Mouse (Mus musculus) myocyte (in vitro differentiated cells): ENCODE data around the gene Card9.
"Not testable (repeated sequence)": the region's sequence is repeated elsewhere in the genome, so short reads cannot be mapped to it uniquely, and the experiment has no call there.

ENCODE experiments used
- CEBPB ChIP-seq: IDR thresholded peaks from 2 replicates; pipeline ENCODE4 v1.6.1; 2011; ENCODE audit warnings: mild to moderate bottlenecking, moderate library complexity; ENCODE audit not compliant: poor library complexity, insufficient read depth, severe bottlenecking
- E2F4 ChIP-seq: IDR thresholded peaks from one replicate; pipeline ENCODE4 v1.6.1; 2011; ENCODE audit warnings: mild to moderate bottlenecking, control low read depth, moderate library complexity; ENCODE audit not compliant: insufficient read depth
- MAX ChIP-seq: IDR thresholded peaks from one replicate; pipeline ENCODE4 v1.6.1; 2011; ENCODE audit warnings: low read depth, mild to moderate bottlenecking, control low read depth
- MYOD1 ChIP-seq, 3 experiments: IDR thresholded peaks; one replicate each; pipeline ENCODE4 v1.6.1; 2011; ENCODE audit warnings: control low read depth in 2 of 3, low read depth in 2 of 3, mild to moderate bottlenecking in 2 of 3, moderate library complexity in 1 of 3; ENCODE audit not compliant: insufficient read length in 2 of 3, control insufficient read depth in 1 of 3
- MYOG ChIP-seq, 3 experiments: IDR thresholded peaks; one replicate each; pipeline ENCODE4 v1.6.1; 2011; ENCODE audit warnings: control low read depth in 2 of 3, low read depth in 2 of 3, mild to moderate bottlenecking in 2 of 3; ENCODE audit not compliant: insufficient read length in 2 of 3, control insufficient read depth in 1 of 3, insufficient read depth in 1 of 3
- POLR2A ChIP-seq: IDR thresholded peaks from one replicate; pipeline ENCODE4 v1.6.1; 2011; ENCODE audit warnings: low read depth, mild to moderate bottlenecking, control low read depth, moderate library complexity; ENCODE audit not compliant: insufficient read length
- POLR2AphosphoS2 ChIP-seq: IDR thresholded peaks from one replicate; pipeline ENCODE4 v1.6.1; 2011; ENCODE audit warnings: low read depth, control low read depth; ENCODE audit not compliant: insufficient read length
- REST ChIP-seq: IDR thresholded peaks from one replicate; pipeline ENCODE4 v1.6.1; 2011; ENCODE audit warnings: mild to moderate bottlenecking, control low read depth, moderate library complexity; ENCODE audit not compliant: insufficient read depth, insufficient read length
- SRF ChIP-seq: IDR thresholded peaks from one replicate; pipeline ENCODE4 v1.6.1; 2011; ENCODE audit warnings: low read depth; ENCODE audit not compliant: control insufficient read depth, insufficient read length
- TCF12 ChIP-seq: IDR thresholded peaks from one replicate; pipeline ENCODE4 v1.6.1; 2011; ENCODE audit warnings: mild to moderate bottlenecking, control low read depth; ENCODE audit not compliant: poor library complexity, insufficient read depth, severe bottlenecking
- TCF3 ChIP-seq: IDR thresholded peaks from one replicate; pipeline ENCODE4 v1.6.1; 2011; ENCODE audit warnings: low read depth, control low read depth; ENCODE audit not compliant: insufficient read length
- USF1 ChIP-seq: IDR thresholded peaks from one replicate; pipeline ENCODE4 v1.6.1; 2011; ENCODE audit warnings: low read depth, mild to moderate bottlenecking, control low read depth, moderate library complexity

DNA sequence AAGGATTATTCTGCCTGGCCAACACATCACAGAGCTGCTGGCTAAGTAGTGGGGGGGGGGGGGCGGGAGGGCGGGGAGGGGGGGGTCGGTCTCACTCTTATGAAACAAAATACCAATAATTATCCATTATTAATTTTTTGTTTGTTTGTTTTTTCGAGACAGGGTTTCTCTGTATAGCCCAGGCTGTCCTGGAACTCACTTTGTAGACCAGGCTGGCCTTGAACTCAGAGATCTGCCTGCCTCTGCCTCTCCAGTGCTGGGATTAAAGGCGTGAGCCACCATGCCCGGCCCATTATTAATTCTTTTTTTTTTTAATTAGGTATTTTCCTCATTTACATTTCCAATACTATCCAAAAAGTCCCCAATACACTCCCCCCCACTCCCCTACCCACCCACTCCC, 20.2 kb upstream of the Card9 start:
- not testable (repeated sequence) for TF ChIP-seq POLR2A; TCF12; MYOG (IDR thresholded peaks at IDR 0.05; ENCODE audit: control insufficient read depth in 1 of 3, insufficient read depth in 1 of 3, insufficient read length in 2 of 3, low read depth in 2 of 3); MAX; USF1; POLR2AphosphoS2; TCF3; CEBPB; E2F4; SRF; MYOD1 (IDR thresholded peaks at IDR 0.05; ENCODE audit: control insufficient read depth in 1 of 3, insufficient read length in 2 of 3, low read depth in 2 of 3); REST
